Mouse (Mus musculus): ENCODE data around the gene Ostf1.

- no peak for TF ChIP-seq CTCF (IDR thresholded peaks at IDR 0.05; ENCODE audit: control insufficient read depth, insufficient read depth, insufficient read length)
- no peak for TF ChIP-seq FOSL1 (IDR thresholded peaks at IDR 0.05; ENCODE audit: insufficient read depth, low read length, poor library complexity, severe bottlenecking)
- no peak for TF ChIP-seq MAX (IDR thresholded peaks at IDR 0.05)
Measured at GRCm38 (mm10) chr19:18588243-18588642, 43.4 kb downstream of the Ostf1 start.
